Mouse (Mus musculus) liver, embryonic 12.5 days (tissue): ENCODE results near the gene Ythdc1. TPM values are rescaled to one million over a fixed set of nuclear protein-coding genes. Genes with fewer than 3 reads are reported as not detected.
"Not testable (repeated sequence)": the region's sequence is repeated elsewhere in the genome, so short reads cannot be mapped to it uniquely, and the experiment has no call there.

Experiments used
- ATAC-seq: fragments of 200-750 bp; cut with Nextera tagmentation; 2 replicates; pipeline ENCODE4 v1.8.0; 2017; ENCODE audit warnings: moderate number of reproducible peaks, mild to moderate bottlenecking, moderate library complexity
- H3K27ac ChIP-seq: fragments of 300-500 bp; sonication (generic); 2 replicates; pipeline ENCODE4 v1.5.1; 2016; ENCODE audit warnings: mild to moderate bottlenecking
- H3K27me3 ChIP-seq: fragments of 300-500 bp; sonication (generic); replicated peaks from 2 replicates; pipeline ENCODE4 v1.6.1; 2016; ENCODE audit warnings: mild to moderate bottlenecking, moderate library complexity
- H3K36me3 ChIP-seq: fragments of 300-500 bp; sonication (generic); 2 replicates; pipeline ENCODE4 v1.6.1; 2016; ENCODE audit warnings: mild to moderate bottlenecking, moderate library complexity
- H3K4me1 ChIP-seq: fragments of 300-500 bp; sonication (generic); 2 replicates; pipeline ENCODE4 v1.6.1; 2016
- H3K4me2 ChIP-seq: fragments of 300-500 bp; sonication (generic); 2 replicates; pipeline ENCODE4 v1.6.1; 2016; ENCODE audit warnings: mild to moderate bottlenecking, moderate library complexity
- H3K4me3 ChIP-seq: fragments of 300-500 bp; sonication (generic); 2 replicates; pipeline ENCODE4 v1.5.1; 2016; ENCODE audit warnings: mild to moderate bottlenecking, moderate library complexity
- H3K9ac ChIP-seq: fragments of 300-500 bp; sonication (generic); 2 replicates; pipeline ENCODE4 v1.6.1; 2016; ENCODE audit warnings: mild to moderate bottlenecking, moderate library complexity
- H3K9me3 ChIP-seq: fragments of 300-500 bp; sonication (generic); replicated peaks from 2 replicates; pipeline ENCODE4 v1.6.1; 2016; ENCODE audit warnings: mild to moderate bottlenecking, moderate library complexity
- WGBS: fragments of 180-500 bp; shearing (Covaris S2); methylation state at CpG from one replicate; pipeline ENCODE4 v1.1.7; 2016; ENCODE audit not compliant: insufficient replicate concordance; 5-methylcytosine and 5-hydroxymethylcytosine counted together
- polyA plus RNA-seq: library from polyadenylated mRNA; unstranded; fragments of >200 nt; fragmentation: Nextera tagmentation; extraction: Ambion mirVana; gene quantifications from 2 replicates; pipeline ENCODE4 v1.2.1, GENCODE M21; 2016

Ythdc1 gene
- polyA plus RNA-seq, 1 experiment from 2014 or later: 23.2 TPM

DNA sequence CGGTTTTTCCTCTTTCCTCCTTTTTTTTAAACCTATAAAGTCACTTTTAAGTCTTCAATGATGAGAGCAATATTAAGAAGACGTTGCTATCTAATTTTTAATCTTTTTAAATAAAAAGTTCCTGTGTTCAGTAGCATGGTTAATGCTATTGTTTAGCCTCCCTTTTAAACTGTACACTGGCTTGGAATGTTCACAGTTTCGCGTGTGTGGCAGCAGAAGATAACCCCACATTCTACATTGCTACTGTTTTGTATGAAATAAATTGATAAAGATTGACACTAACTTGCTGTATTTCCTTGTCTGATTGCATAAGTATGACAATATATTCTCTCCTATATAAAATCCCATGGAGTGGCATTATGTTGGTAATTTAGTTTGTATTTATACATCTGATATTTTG, 32.4 kb downstream of the Ythdc1 start:
- WGBS: 89% methylated on average over 4 of the region's 4 CpGs
- ATAC-seq: not testable (repeated sequence)

DNA sequence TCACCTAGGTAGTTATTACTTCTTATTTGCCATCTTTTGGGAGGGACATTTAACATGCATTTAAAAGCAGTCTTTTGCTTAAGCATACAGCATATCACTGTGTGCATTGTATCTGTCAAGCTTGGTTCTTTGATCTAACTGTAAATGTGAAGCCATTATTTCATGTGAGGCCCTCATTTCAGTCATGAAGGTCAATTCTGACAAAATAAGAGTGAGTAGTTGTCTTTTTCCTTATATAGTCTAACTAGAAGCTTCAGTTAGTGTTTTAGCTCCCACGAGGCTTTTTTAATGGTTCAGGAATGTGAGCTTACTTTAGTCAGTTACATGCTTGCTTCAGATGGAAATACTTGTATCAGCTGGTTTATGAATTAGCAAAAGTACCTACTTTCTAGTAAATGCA, 34.1 kb downstream of the Ythdc1 start:
- no peaks in the 10 kb centered on the region for H3K4me1 ChIP-seq
- ATAC-seq: no peak
- no peak overlapping the region for H3K9ac ChIP-seq
- peaks cover 33% of the 10 kb centered on the region for H3K36me3 ChIP-seq
- H3K4me3 ChIP-seq: no peak overlapping the region
- H3K9me3 ChIP-seq: no peaks in the 10 kb centered on the region
- no peak overlapping the region for H3K27ac ChIP-seq
- no peaks in the 10 kb centered on the region for H3K27me3 ChIP-seq
- H3K4me2 ChIP-seq: no peak overlapping the region
- 84% methylated on average over 1 of the region's 1 CpGs for WGBS

More for the DNA sequence above, 32.4 kb downstream of the Ythdc1 start:
- H3K4me3 ChIP-seq, H3K9ac ChIP-seq, H3K4me1 ChIP-seq, H3K27me3 ChIP-seq, H3K27ac ChIP-seq, H3K9me3 ChIP-seq, H3K4me2 ChIP-seq: not testable (repeated sequence)
- peaks cover 44% of the 10 kb centered on the region for H3K36me3 ChIP-seq

DNA sequence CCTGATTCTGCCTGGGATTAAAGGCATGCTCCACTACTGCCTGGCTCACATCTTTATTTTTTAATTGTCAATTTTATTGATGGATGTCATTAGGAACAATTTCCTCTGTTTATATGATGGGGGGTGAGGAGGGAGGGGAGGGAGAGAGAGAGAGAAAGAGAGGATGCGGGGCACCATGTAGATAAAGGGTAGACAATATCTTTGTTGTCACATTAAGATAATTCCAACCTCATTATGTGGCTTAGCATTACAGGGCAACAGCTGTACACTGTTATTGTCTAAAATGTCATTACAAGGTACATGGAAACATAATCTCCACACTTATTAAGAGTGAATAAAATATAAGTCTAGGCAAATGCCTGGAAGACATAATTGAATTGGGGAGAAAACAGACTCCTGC, 35.5 kb downstream of the Ythdc1 start:
- Histone ChIP-seq H3K27ac (no peak overlapping the region), H3K9me3 (no peaks in the 10 kb centered on the region), H3K36me3 (peaks cover 25% of the 10 kb centered on the region), H3K4me1 (no peaks in the 10 kb centered on the region), H3K27me3 (no peaks in the 10 kb centered on the region), H3K4me2 (no peak overlapping the region), H3K9ac (no peak overlapping the region), H3K4me3 (no peak overlapping the region)
- 67% methylated on average over 1 of the region's 1 CpGs for WGBS
- no peak for ATAC-seq

DNA sequence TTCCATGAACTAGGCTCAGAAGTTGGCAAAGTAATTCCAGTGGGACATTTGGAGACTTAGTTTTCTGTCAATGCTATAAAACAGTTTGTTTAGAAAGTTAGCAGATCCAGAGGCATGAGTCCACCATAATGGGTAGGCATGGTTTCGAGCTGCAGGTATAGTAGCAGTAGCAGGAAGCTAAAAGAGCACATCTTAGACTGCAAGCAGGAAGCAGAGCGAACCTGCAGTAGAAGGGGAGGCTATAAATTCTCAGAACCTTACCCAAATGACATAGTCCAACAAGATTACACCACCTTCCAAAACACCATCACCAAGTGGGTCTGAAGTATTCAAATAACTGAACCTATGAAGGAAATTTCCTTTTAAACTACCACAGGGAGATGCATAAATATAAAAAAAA, 36.2 kb downstream of the Ythdc1 start:
- H3K4me3 ChIP-seq: no peak overlapping the region
- ATAC-seq: no peak

DNA sequence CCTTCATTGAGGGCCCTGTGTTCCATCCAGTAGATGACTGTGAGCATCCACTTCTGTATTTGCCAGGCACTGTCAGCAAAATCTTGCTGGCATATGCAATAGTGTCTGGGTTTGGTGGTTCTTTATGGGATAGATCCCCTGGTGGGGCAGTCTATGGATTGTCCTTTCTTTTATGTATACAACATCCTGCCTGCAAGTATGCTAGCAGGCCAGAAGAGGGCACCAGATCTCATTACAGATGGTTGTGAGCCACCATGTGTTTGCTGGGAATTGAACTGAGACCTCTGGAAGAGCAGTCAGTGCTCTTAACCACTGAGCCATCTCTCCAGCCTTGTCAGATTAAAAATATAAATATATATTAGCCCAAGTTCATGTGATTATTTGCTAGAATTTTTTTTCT, 37.2 kb downstream of the Ythdc1 start:
- not testable (repeated sequence) for ATAC-seq, H3K9ac ChIP-seq, H3K27ac ChIP-seq, H3K4me3 ChIP-seq, H3K9me3 ChIP-seq, H3K27me3 ChIP-seq, H3K4me2 ChIP-seq, H3K4me1 ChIP-seq, H3K36me3 ChIP-seq

More for the DNA sequence above, 36.2 kb downstream of the Ythdc1 start:
- Histone ChIP-seq H3K36me3 (peaks cover 20% of the 10 kb centered on the region), H3K27ac (no peak overlapping the region), H3K9ac (no peak overlapping the region), H3K4me2 (no peak overlapping the region), H3K9me3 (no peaks in the 10 kb centered on the region), H3K27me3 (no peaks in the 10 kb centered on the region), H3K4me1 (no peaks in the 10 kb centered on the region)
- WGBS: 80% methylated on average over 2 of the region's 2 CpGs

DNA sequence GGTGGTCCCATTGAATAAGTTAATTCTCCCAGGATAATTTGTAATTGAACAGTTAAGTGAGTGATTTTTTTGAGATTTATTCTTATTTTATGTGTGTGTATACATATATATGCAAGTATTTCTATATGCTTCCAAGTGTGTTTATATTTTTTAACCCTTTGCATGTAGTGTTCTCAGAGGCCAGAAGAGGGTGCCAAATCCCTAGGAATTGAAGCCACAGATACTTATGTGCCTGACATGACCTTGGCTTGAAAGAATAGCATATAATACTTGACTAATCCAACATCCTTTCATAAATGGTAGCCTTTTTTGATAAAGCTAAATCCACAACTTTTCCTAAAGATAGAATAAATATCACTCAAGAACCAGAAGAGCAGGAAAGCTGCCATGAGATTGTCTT, 46.1 kb downstream of the Ythdc1 start:
- no peak overlapping the region for H3K9ac ChIP-seq
- no peaks in the 10 kb centered on the region for H3K9me3 ChIP-seq
- H3K4me2 ChIP-seq: no peak overlapping the region
- H3K4me3 ChIP-seq: no peak overlapping the region
- H3K27ac ChIP-seq: no peak overlapping the region
- H3K27me3 ChIP-seq: no peaks in the 10 kb centered on the region
- H3K4me1 ChIP-seq: no peaks in the 10 kb centered on the region
- no peak for ATAC-seq
- no peaks in the 10 kb centered on the region for H3K36me3 ChIP-seq

DNA sequence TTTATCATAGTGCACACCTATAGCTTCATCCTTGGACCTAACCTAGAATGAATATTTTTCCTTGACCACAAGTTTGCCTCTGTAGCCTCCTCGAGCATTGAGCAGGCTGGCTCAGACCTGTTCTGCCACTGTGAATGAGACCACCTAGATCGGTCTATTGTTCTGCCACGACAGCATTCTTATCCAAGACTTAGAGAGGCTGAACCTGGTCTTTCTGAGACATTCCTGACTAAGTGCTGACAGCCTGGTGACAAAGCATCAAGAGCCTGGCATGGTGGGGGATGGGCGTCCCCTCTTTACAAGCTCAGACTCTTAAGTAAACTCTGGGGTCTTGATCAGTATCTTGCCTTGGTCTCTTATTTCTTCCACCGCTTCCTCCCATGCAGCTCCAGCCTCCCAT, 47.6 kb downstream of the Ythdc1 start:
- Histone ChIP-seq H3K27ac (no peak overlapping the region), H3K4me3 (no peak overlapping the region), H3K9ac (no peak overlapping the region), H3K27me3 (no peaks in the 10 kb centered on the region), H3K4me1 (no peaks in the 10 kb centered on the region), H3K36me3 (no peaks in the 10 kb centered on the region), H3K4me2 (no peak overlapping the region), H3K9me3 (no peaks in the 10 kb centered on the region)
- ATAC-seq: no peak
- 36% methylated on average over 5 of the region's 5 CpGs for WGBS

DNA sequence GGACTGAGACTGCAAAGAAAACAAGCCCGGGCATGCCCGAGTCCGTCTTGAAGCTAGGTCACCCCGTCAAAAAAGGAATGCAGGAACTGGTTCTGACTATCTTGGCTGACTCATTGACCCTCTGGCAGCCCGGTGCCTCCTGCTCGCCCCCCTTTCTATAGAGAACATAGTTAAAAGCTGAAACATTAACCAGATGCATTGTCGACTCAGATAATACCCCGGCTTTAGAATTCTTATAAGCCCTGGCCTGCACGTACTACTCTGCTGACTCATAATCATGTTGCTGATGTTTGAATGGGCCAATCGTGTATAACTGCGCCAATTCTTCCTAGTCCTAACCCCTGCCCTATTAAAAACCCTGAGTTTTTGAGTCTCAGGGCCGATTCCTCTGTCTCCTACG, 52.5 kb downstream of the Ythdc1 start:
- H3K4me2 ChIP-seq, H3K4me3 ChIP-seq, H3K36me3 ChIP-seq, H3K27me3 ChIP-seq, H3K9me3 ChIP-seq, H3K4me1 ChIP-seq, ATAC-seq, H3K27ac ChIP-seq, H3K9ac ChIP-seq: not testable (repeated sequence)
- 66% methylated on average over 13 of the region's 13 CpGs for WGBS

DNA sequence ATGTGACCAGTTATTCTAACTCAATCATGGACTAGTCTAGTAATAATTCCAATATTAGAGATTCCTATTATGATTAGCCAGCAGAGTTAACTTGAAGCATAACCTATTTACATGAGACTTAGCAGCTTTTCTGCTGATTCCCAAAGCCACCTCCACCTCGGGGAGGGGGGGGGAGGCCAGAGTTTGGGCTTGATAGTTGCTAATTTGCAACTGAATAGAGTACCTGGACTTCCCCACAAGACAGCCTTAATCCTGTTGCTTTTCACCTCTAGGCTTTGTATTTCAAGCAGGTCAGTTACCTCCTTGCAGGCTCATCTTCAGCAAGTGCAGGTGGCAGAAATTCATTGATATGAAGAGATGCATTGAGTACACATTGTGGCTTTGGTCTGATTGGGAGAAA, 53.7 kb downstream of the Ythdc1 start:
- ATAC-seq: no peak
- no peaks in the 10 kb centered on the region for H3K27me3 ChIP-seq
- no peak overlapping the region for H3K4me3 ChIP-seq
- H3K4me1 ChIP-seq: no peaks in the 10 kb centered on the region
- no peaks in the 10 kb centered on the region for H3K9me3 ChIP-seq
- H3K36me3 ChIP-seq: no peaks in the 10 kb centered on the region
- no peak overlapping the region for H3K27ac ChIP-seq
- H3K4me2 ChIP-seq: no peak overlapping the region
- 9% methylated on average over 1 of the region's 1 CpGs for WGBS
- H3K9ac ChIP-seq: no peak overlapping the region

DNA sequence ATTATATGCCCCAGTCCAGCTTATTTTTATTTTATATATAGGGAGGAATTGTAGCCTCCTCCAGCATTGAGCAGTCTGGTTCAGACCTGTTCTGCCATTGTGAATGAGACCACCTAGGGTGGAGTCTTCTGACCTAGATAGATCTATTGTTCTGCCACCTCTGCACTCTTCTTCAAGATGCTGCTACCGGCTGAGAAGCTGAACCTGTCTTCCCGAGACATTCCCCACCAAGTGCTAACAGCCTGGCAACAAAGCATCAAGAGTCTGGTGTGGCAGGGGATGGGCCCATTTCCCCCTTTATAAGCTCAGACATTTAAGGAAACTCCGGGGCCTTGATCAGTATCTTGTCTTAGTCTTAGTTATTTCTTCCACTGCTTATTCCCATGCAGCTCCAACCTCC, 54.3 kb downstream of the Ythdc1 start:
- Histone ChIP-seq H3K27me3 (no peaks in the 10 kb centered on the region), H3K9ac (no peak overlapping the region), H3K36me3 (no peaks in the 10 kb centered on the region), H3K4me1 (no peaks in the 10 kb centered on the region), H3K27ac (no peak overlapping the region), H3K4me3 (no peak overlapping the region), H3K4me2 (no peak overlapping the region), H3K9me3 (no peaks in the 10 kb centered on the region)
- 40% methylated on average over 3 of the region's 3 CpGs for WGBS
- ATAC-seq: no peak

DNA sequence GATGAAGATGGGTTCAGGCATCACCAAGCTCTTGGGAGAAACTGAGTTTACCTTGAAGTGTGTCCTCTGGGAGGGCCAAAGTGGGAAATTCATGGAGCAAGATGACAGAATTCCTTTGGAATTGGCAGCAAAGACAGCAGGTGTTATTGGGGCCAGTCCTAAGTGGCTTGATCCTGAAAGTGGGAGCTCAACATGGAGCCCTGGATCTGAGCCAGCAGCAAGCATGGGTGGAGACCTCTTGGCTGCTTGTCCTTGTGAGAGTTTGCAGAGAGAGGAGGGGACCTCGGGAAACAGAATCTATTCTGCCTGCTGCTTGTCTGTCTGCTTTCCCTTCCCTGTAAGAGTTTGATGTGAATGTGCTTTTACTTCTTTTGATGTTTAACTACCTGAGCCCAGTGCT, 67.9 kb downstream of the Ythdc1 start:
- Histone ChIP-seq H3K36me3 (no peaks in the 10 kb centered on the region), H3K27me3 (no peaks in the 10 kb centered on the region), H3K4me1 (no peaks in the 10 kb centered on the region), H3K4me2 (no peak overlapping the region), H3K27ac (no peak overlapping the region), H3K9ac (no peak overlapping the region), H3K9me3 (no peaks in the 10 kb centered on the region), H3K4me3 (no peak overlapping the region)
- 20% methylated on average over 1 of the region's 1 CpGs for WGBS
- ATAC-seq: no peak
